In genomic region chr13:101572246-101572645, GRCm38 (mm10) we compare ENCODE assay signal across 33 mouse cellular contexts.
DNase-seq lines count a peak whose midpoint lies in the region; ATAC-seq and TF ChIP-seq lines count a peak whose summit lies in the region.
"Had no signal": no experiment of that assay in that cellular context is flagged by ENCODE, and none has a peak within 500 bp of the region (broad histone marks: within the 10 kb centered on the region; RNA-seq: fewer than 3 reads in every experiment).

No protein-coding gene starts in this region.

- WGBS in liver, embryonic 12.5 days (ENCODE audit: insufficient replicate concordance) = 89% methylated on average over 9 of the region's 9 CpGs
- WGBS in liver, postnatal 0 days (ENCODE audit: insufficient replicate concordance) = 83% methylated on average over 9 of the region's 9 CpGs

- peak overlapping the region; percentile 93 for H3K27ac ChIP-seq in liver, embryonic 12.5 days
- H3K27ac ChIP-seq in liver, postnatal 0 days (ENCODE audit: low read depth) = peak overlapping the region; percentile 80
- H3K27ac ChIP-seq: embryonic facial prominence, embryonic 13.5 days; heart, adult 2 months; hindbrain, embryonic 10.5 days; hindbrain, embryonic 15.5 days; layer of hippocampus, adult 2 months; limb, embryonic 10.5 days; limb, embryonic 15.5 days; midbrain, embryonic 12.5 days; neural tube, embryonic 13.5 days; stomach, postnatal 0 days had no signal

- peak; percentile 75 for DNase-seq in adrenal gland, adult 2 months
- peak; percentile 64 for DNase-seq in adrenal gland, postnatal 10 days
- peak; percentile 26 for DNase-seq in liver, postnatal 0 days
- DNase-seq in layer of hippocampus, postnatal 25 days (ENCODE audit: extremely low spot score in 1 of 2, low spot score in 1 of 2) = no peak
- DNase-seq: cerebellum, adult 11-12 months; cerebellum, adult 9-11 months; embryo, embryonic 11 days; forebrain, postnatal 0 days; heart, adult 2 months; heart, postnatal 10 days; kidney, adult 11 months; kidney, postnatal 36 days; lung, postnatal 36 days; right cerebral cortex, postnatal 4 days; thymus, adult 2 months; thymus, postnatal 4 days had no signal

- no peaks in the 10 kb centered on the region for H3K27me3 ChIP-seq in liver, embryonic 12.5 days (replicated peaks)
- no peaks in the 10 kb centered on the region for H3K27me3 ChIP-seq in liver, postnatal 0 days (ENCODE audit: insufficient read depth, low read length)
- H3K27me3 ChIP-seq: CH12.LX; embryonic facial prominence, embryonic 13.5 days; heart, embryonic 13.5 days; hindbrain, embryonic 15.5 days; limb, embryonic 15.5 days; megakaryocyte, embryonic 14.5 days; midbrain, embryonic 12.5 days; neural tube, embryonic 13.5 days had no signal

- 0 out of 2 replicates have a peak overlapping the region, but pooled peaks have one; percentile 37 for H3K9ac ChIP-seq in liver, embryonic 12.5 days
- no peak overlapping the region for H3K9ac ChIP-seq in liver, postnatal 0 days (replicated peaks)
- H3K9ac ChIP-seq: embryonic facial prominence, embryonic 13.5 days; forebrain, postnatal 0 days; heart, embryonic 13.5 days; hindbrain, embryonic 15.5 days; limb, embryonic 15.5 days; midbrain, embryonic 12.5 days; neural tube, embryonic 13.5 days had no signal

- no peak overlapping the region for H3K4me3 ChIP-seq in liver, embryonic 12.5 days
- no peak overlapping the region for H3K4me3 ChIP-seq in liver, postnatal 0 days (ENCODE audit: low read depth, low read length)
- H3K4me3 ChIP-seq: embryonic facial prominence, embryonic 13.5 days; heart, adult 2 months; heart, embryonic 13.5 days; hindbrain, embryonic 10.5 days; hindbrain, embryonic 15.5 days; layer of hippocampus, adult 2 months; limb, embryonic 10.5 days; limb, embryonic 15.5 days; megakaryocyte, embryonic 14.5 days; midbrain, embryonic 12.5 days; myocyte; neural tube, embryonic 13.5 days had no signal

- H3K4me2 ChIP-seq in liver, embryonic 12.5 days = peak overlapping the region; percentile 45
- H3K4me2 ChIP-seq in liver, postnatal 0 days (ENCODE audit: low read depth, low read length) = no peak overlapping the region
- H3K4me2 ChIP-seq: embryonic facial prominence, embryonic 13.5 days; heart, embryonic 13.5 days; hindbrain, embryonic 15.5 days; limb, embryonic 15.5 days; midbrain, embryonic 12.5 days; neural tube, embryonic 13.5 days had no signal

- H3K4me1 ChIP-seq in liver, embryonic 12.5 days = peaks cover 56% of the 10 kb centered on the region
- peaks cover 24% of the 10 kb centered on the region for H3K4me1 ChIP-seq in liver, postnatal 0 days (ENCODE audit: insufficient read depth)
- H3K4me1 ChIP-seq: embryonic facial prominence, embryonic 13.5 days; hindbrain, embryonic 15.5 days; limb, embryonic 10.5 days; limb, embryonic 15.5 days had no signal

- TF ChIP-seq EP300 in liver, postnatal 0 days (IDR thresholded peaks at IDR 0.05; ENCODE audit: low read depth) = no peak

- TF ChIP-seq CTCF in liver, postnatal 0 days (IDR thresholded peaks at IDR 0.05; ENCODE audit: low read depth) = no peak

- no peak for ATAC-seq in liver, embryonic 12.5 days
- ATAC-seq in liver, postnatal 0 days = no peak
- ATAC-seq in megakaryocyte progenitor cell, adult 5-6 weeks (replicated peaks; ENCODE audit: poor library complexity) = no peak
- ATAC-seq: activated CD4-positive, CD25-positive, alpha-beta regulatory T cell, adult 4 months; forebrain, postnatal 0 days; inflammation-experienced regulatory T-cells, adult 6 months had no signal

- no peaks in the 10 kb centered on the region for H3K36me3 ChIP-seq in liver, embryonic 12.5 days
- no peaks in the 10 kb centered on the region for H3K36me3 ChIP-seq in liver, postnatal 0 days (replicated peaks; ENCODE audit: insufficient read depth, low read length)
- H3K36me3 ChIP-seq: embryonic facial prominence, embryonic 13.5 days; heart, embryonic 13.5 days; hindbrain, embryonic 10.5 days; hindbrain, embryonic 15.5 days; limb, embryonic 10.5 days; limb, embryonic 15.5 days; midbrain, embryonic 12.5 days; neural tube, embryonic 13.5 days had no signal

- H3K9me3 ChIP-seq in liver, embryonic 12.5 days (replicated peaks) = no peaks in the 10 kb centered on the region
- no peaks in the 10 kb centered on the region for H3K9me3 ChIP-seq in liver, postnatal 0 days (ENCODE audit: low read length)
- H3K9me3 ChIP-seq: embryonic facial prominence, embryonic 13.5 days; heart, embryonic 13.5 days; hindbrain, embryonic 10.5 days; hindbrain, embryonic 15.5 days; limb, embryonic 10.5 days; limb, embryonic 15.5 days; midbrain, embryonic 12.5 days; neural tube, embryonic 13.5 days had no signal

Comparison
In these comparisons a context has a peak if more than half of its experiments do, and no peak if none do; other contexts are left out.
1. DNase-seq: peak in adrenal gland, adult 2 months (single experiment), adrenal gland, postnatal 10 days (single experiment) and liver, postnatal 0 days (single experiment); none in layer of hippocampus, postnatal 25 days (0 of 2).